Mouse (Mus musculus) limb, embryonic 13.5 days (tissue): ENCODE data around the gene Bri3. TPM values are rescaled to one million over a fixed set of nuclear protein-coding genes. Genes with fewer than 3 reads are reported as not detected.
"Not testable (repeated sequence)": the region's sequence is repeated elsewhere in the genome, so short reads cannot be mapped to it uniquely, and the experiment has no call there.

Source experiments
- ATAC-seq: fragments of 200-750 bp; cut with Nextera tagmentation; 2 replicates; pipeline ENCODE4 v1.8.0; 2017; ENCODE audit warnings: low read depth, moderate number of reproducible peaks, moderate TSS enrichment; ENCODE audit not compliant: low FRiP score
- H3K27ac ChIP-seq: fragments of 300-500 bp; sonication (generic); 2 replicates; pipeline ENCODE4 v1.5.1; 2015; ENCODE audit warnings: inconsistent platforms, mild to moderate bottlenecking, moderate library complexity
- H3K27me3 ChIP-seq: fragments of 300-500 bp; sonication (generic); 2 replicates; pipeline ENCODE4 v1.6.1; 2015; ENCODE audit warnings: mild to moderate bottlenecking, inconsistent platforms
- H3K36me3 ChIP-seq: fragments of 300-500 bp; sonication (generic); 2 replicates; pipeline ENCODE4 v1.6.1; 2015; ENCODE audit warnings: inconsistent platforms, mild to moderate bottlenecking, moderate library complexity
- H3K4me1 ChIP-seq: fragments of 300-500 bp; sonication (generic); 2 replicates; pipeline ENCODE4 v1.6.1; 2015; ENCODE audit warnings: inconsistent platforms
- H3K4me2 ChIP-seq: fragments of 300-500 bp; sonication (generic); replicated peaks from 2 replicates; pipeline ENCODE4 v1.6.1; 2015; ENCODE audit warnings: inconsistent platforms, mild to moderate bottlenecking, moderate library complexity
- H3K4me3 ChIP-seq: fragments of 300-500 bp; sonication (generic); 2 replicates; pipeline ENCODE4 v1.5.1; 2015; ENCODE audit warnings: moderate library complexity, mild to moderate bottlenecking, inconsistent platforms
- H3K9ac ChIP-seq: fragments of 300-500 bp; sonication (generic); 2 replicates; pipeline ENCODE4 v1.6.1; 2015; ENCODE audit warnings: mild to moderate bottlenecking, inconsistent platforms
- H3K9me3 ChIP-seq: fragments of 300-500 bp; sonication (generic); 2 replicates; pipeline ENCODE4 v1.6.1; 2016; ENCODE audit warnings: inconsistent platforms
- WGBS: fragments of 180-500 bp; shearing (Covaris S2); methylation state at CpG from one replicate; pipeline ENCODE4 v1.1.7; 2015; 5-methylcytosine and 5-hydroxymethylcytosine counted together
- polyA plus RNA-seq: library from polyadenylated mRNA; unstranded; fragments of >200 nt; fragmentation: Nextera tagmentation; extraction: Ambion mirVana; gene quantifications from 2 replicates; pipeline ENCODE4 v1.2.1, GENCODE M21; 2015

Bri3 gene
- polyA plus RNA-seq, 1 experiment from 2014 or later = 112 TPM

GRCm38 (mm10) chr5:144314731-144315494 lies 70.7 kb downstream of the Bri3 start:
- Histone ChIP-seq H3K4me2 (no peak overlapping the region), H3K9me3 (no peaks in the 10 kb centered on the region), H3K4me3 (no peak overlapping the region), H3K27me3 (no peaks in the 10 kb centered on the region), H3K27ac (no peak overlapping the region), H3K36me3 (no peaks in the 10 kb centered on the region), H3K9ac (no peak overlapping the region), H3K4me1 (peaks cover 21% of the 10 kb centered on the region)
- ATAC-seq = no peak
- 70% methylated on average over 12 of the region's 12 CpGs for WGBS

- H3K27ac ChIP-seq = no peak overlapping the region
- H3K4me1 ChIP-seq = peaks cover 21% of the 10 kb centered on the region
- no peaks in the 10 kb centered on the region for H3K36me3 ChIP-seq
- H3K9ac ChIP-seq = no peak overlapping the region
- WGBS = 72% methylated on average over 3 of the region's 3 CpGs
- H3K27me3 ChIP-seq = no peaks in the 10 kb centered on the region
- H3K4me2 ChIP-seq = no peak overlapping the region
- no peak overlapping the region for H3K4me3 ChIP-seq
- H3K9me3 ChIP-seq = no peaks in the 10 kb centered on the region
- ATAC-seq = no peak
Observed at GRCm38 (mm10) chr5:144316442-144316841, 72.2 kb downstream of the Bri3 start.

GRCm38 (mm10) chr5:144317426-144317825 lies 73.2 kb downstream of the Bri3 start:
- Histone ChIP-seq H3K27ac (peak overlapping the region; percentile 28; the same call in 1 of the 2 replicates), H3K36me3 (no peaks in the 10 kb centered on the region), H3K9ac (no peak overlapping the region), H3K27me3 (no peaks in the 10 kb centered on the region), H3K4me2 (no peak overlapping the region), H3K4me3 (no peak overlapping the region), H3K9me3 (no peaks in the 10 kb centered on the region), H3K4me1 (peaks cover 26% of the 10 kb centered on the region)
- WGBS = 76% methylated on average over 8 of the region's 8 CpGs
- ATAC-seq = no peak

- Histone ChIP-seq H3K4me2 (no peak overlapping the region; the same call in 1 of the 2 replicates), H3K36me3 (no peaks in the 10 kb centered on the region), H3K4me1 (peaks cover 24% of the 10 kb centered on the region), H3K9me3 (no peaks in the 10 kb centered on the region), H3K27me3 (no peaks in the 10 kb centered on the region), H3K4me3 (no peak overlapping the region), H3K27ac (peak overlapping the region; percentile 55; the same call in 1 of the 2 replicates), H3K9ac (no peak overlapping the region)
- no peak for ATAC-seq
- 48% methylated on average over 6 of the region's 6 CpGs for WGBS
Observed at GRCm38 (mm10) chr5:144318286-144318685, 74.0 kb downstream of the Bri3 start.

- WGBS = 55% methylated on average over 7 of the region's 7 CpGs
Observed at GRCm38 (mm10) chr5:144321681-144322080, 77.4 kb downstream of the Bri3 start.

GRCm38 (mm10) chr5:144322717-144323116 lies 78.5 kb downstream of the Bri3 start:
- no peaks in the 10 kb centered on the region for H3K36me3 ChIP-seq
- no peaks in the 10 kb centered on the region for H3K9me3 ChIP-seq
- no peaks in the 10 kb centered on the region for H3K27me3 ChIP-seq
- H3K4me3 ChIP-seq = no peak overlapping the region
- H3K4me2 ChIP-seq = no peak overlapping the region
- H3K27ac ChIP-seq = no peak overlapping the region
- H3K4me1 ChIP-seq = peaks cover 12% of the 10 kb centered on the region
- 87% methylated on average over 3 of the region's 3 CpGs for WGBS
- no peak for ATAC-seq
- no peak overlapping the region for H3K9ac ChIP-seq

More at GRCm38 (mm10) chr5:144321681-144322080, 77.4 kb downstream of the Bri3 start:
- Histone ChIP-seq H3K36me3 (no peaks in the 10 kb centered on the region), H3K4me3 (no peak overlapping the region), H3K9me3 (no peaks in the 10 kb centered on the region), H3K4me1 (peaks cover 17% of the 10 kb centered on the region), H3K27me3 (no peaks in the 10 kb centered on the region), H3K27ac (no peak overlapping the region), H3K4me2 (no peak overlapping the region), H3K9ac (no peak overlapping the region)
- no peak for ATAC-seq

GRCm38 (mm10) chr5:144334010-144334409 lies 89.8 kb downstream of the Bri3 start:
- Histone ChIP-seq H3K36me3 (no peaks in the 10 kb centered on the region), H3K9me3 (no peaks in the 10 kb centered on the region), H3K4me3 (no peak overlapping the region), H3K27ac (no peak overlapping the region), H3K4me2 (no peak overlapping the region), H3K27me3 (no peaks in the 10 kb centered on the region), H3K9ac (no peak overlapping the region), H3K4me1 (peaks cover 8% of the 10 kb centered on the region)
- no peak for ATAC-seq
- 85% methylated on average over 11 of the region's 11 CpGs for WGBS

GRCm38 (mm10) chr5:144335357-144335756 lies 91.1 kb downstream of the Bri3 start:
- H3K4me1 ChIP-seq = peaks cover 12% of the 10 kb centered on the region
- 71% methylated on average over 6 of the region's 6 CpGs for WGBS
- not testable (repeated sequence) for H3K9ac ChIP-seq, ATAC-seq, H3K27me3 ChIP-seq, H3K36me3 ChIP-seq, H3K4me3 ChIP-seq, H3K4me2 ChIP-seq, H3K27ac ChIP-seq, H3K9me3 ChIP-seq

- H3K27ac ChIP-seq = no peak overlapping the region
- no peaks in the 10 kb centered on the region for H3K9me3 ChIP-seq
- peaks cover 12% of the 10 kb centered on the region for H3K4me1 ChIP-seq
- no peak for ATAC-seq
- no peaks in the 10 kb centered on the region for H3K36me3 ChIP-seq
- no peak overlapping the region for H3K4me2 ChIP-seq
- WGBS = 63% methylated on average over 1 of the region's 1 CpGs
- no peak overlapping the region for H3K9ac ChIP-seq
- H3K27me3 ChIP-seq = no peaks in the 10 kb centered on the region
- no peak overlapping the region for H3K4me3 ChIP-seq
Observed at GRCm38 (mm10) chr5:144338787-144339186, 94.5 kb downstream of the Bri3 start.

GRCm38 (mm10) chr5:144341085-144341484 lies 96.8 kb downstream of the Bri3 start:
- Histone ChIP-seq H3K36me3 (no peaks in the 10 kb centered on the region), H3K9ac (no peak overlapping the region), H3K27me3 (no peaks in the 10 kb centered on the region), H3K4me2 (no peak overlapping the region), H3K4me3 (no peak overlapping the region), H3K27ac (no peak overlapping the region), H3K4me1 (peaks cover 12% of the 10 kb centered on the region), H3K9me3 (no peaks in the 10 kb centered on the region)
- no peak for ATAC-seq
- 77% methylated on average over 1 of the region's 1 CpGs for WGBS

- ATAC-seq = no peak
- Histone ChIP-seq H3K9me3 (no peaks in the 10 kb centered on the region), H3K36me3 (no peaks in the 10 kb centered on the region), H3K9ac (no peak overlapping the region), H3K27me3 (no peaks in the 10 kb centered on the region), H3K4me1 (no peaks in the 10 kb centered on the region), H3K27ac (no peak overlapping the region), H3K4me3 (no peak overlapping the region), H3K4me2 (no peak overlapping the region)
- 85% methylated on average over 6 of the region's 6 CpGs for WGBS
Observed at GRCm38 (mm10) chr5:144344592-144344991, 100.4 kb downstream of the Bri3 start.

GRCm38 (mm10) chr5:144351185-144351584 lies 106.9 kb downstream of the Bri3 start:
- Histone ChIP-seq H3K27ac (no peak overlapping the region), H3K9me3 (no peaks in the 10 kb centered on the region), H3K4me1 (no peaks in the 10 kb centered on the region), H3K9ac (no peak overlapping the region), H3K36me3 (no peaks in the 10 kb centered on the region), H3K4me2 (no peak overlapping the region), H3K4me3 (no peak overlapping the region), H3K27me3 (no peaks in the 10 kb centered on the region)
- 23% methylated on average over 8 of the region's 8 CpGs for WGBS
- no peak for ATAC-seq
